Mouse (Mus musculus) ES-CJ7 (cell line): ENCODE measurements around the gene Hils1.
"Not testable (repeated sequence)": the region's sequence is repeated elsewhere in the genome, so short reads cannot be mapped to it uniquely, and the experiment has no call there.

Experiments used
- DNase-seq: peaks from one replicate; pipeline ENCODE4 v3.0.0; 2011; ENCODE audit warnings: low read depth, low spot score

The Hils1 gene

GRCm38 (mm10) chr11:94955103-94955502 is 12.3 kb upstream of the Hils1 start:
- DNase-seq = no peak

GRCm38 (mm10) chr11:94957693-94958064 is 9.7 kb upstream of the Hils1 start:
- peak; percentile 88 for DNase-seq

DNA sequence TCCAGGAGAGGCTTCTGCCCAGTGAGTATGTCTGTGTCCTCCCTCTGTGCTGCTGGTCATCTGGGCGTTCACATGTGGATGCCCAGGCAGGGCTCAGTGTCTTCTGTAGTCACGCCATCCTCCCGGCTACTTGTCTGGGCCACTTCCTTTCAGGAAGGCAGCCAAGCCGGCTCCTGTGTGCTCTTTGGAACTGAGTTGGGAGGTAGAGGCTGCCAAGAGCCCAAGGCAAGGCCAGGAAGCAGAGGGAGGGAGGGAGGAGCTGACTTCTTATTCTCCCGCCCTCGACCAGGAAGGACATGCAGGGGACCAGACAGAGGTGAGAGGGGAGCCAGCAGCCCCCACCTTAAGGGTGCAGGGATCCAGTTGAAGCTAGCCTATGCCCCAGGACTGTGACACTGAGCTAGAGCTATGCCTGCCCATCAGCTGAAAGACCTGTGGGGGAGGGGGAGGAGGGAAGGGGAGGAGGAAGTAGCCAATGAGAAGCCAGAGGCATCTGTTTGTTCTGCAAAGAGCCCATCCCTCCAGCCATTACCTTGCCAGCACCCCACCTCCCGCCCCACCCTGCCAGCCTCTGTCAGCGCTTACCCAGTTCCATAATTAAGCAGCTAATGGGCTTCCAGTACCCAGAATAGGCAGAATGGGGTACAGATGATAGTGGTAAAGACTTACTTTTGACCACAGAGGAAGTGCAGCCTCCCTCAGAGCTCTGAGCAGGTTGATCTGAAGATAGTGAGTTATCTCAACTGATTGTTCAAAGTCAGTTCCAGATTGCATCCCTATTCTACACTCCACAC is 9.1 kb upstream of the Hils1 start:
- peak; percentile 98 for DNase-seq

DNA sequence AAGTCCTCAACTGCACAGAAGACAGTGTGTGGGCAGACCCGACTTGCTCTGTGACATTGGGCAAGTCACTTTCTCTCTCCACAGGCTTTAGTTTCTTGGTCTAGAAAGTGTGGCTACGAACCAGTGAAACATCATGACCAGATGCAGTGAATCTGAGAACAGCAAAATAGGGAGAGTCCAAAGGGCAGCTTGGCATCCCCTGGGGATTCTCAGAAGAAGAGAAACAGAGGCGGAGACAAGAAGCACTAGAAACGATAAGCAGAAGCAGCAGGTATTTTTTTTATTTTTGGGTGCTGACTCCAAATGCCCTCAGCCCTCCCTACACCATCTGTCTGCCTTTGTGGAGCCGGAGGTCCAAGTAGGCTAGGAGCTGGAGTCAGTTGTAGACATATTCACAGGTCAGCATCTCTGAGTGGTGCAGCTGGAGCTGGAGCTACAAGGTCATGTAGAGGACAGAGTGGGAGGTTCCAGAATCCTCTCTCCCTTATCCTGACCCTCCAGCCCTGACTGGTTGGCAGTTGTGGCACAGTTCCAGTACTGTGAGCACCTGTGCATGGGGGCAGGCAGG is 4.8 kb upstream of the Hils1 start:
- DNase-seq = no peak

GRCm38 (mm10) chr11:94968187-94968586 is 794 bp downstream of the Hils1 start:
- DNase-seq = no peak

DNA sequence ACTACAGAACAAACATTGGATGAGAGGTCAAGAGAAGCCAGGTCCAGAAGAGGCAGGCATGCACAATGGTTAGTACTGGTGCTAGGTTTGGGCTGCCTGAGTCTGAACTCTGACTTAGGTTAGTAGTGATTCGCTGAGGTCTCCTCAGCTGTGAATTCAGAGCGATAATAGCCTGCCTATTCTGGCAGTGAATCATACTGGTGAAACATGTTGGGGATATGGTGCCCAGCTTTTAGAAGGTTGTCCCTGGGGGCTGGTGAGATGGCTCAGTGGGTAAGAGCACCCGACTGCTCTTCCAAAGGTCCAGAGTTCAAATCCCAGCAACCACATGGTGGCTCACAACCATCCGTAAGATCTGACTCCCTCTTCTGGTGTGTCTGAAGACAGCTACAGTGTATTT is 2.3 kb downstream of the Hils1 start:
- not testable (repeated sequence) for DNase-seq

- DNase-seq = peak; percentile 86
Observed at GRCm38 (mm10) chr11:94970210-94970943, 3.0 kb downstream of the Hils1 start.

DNA sequence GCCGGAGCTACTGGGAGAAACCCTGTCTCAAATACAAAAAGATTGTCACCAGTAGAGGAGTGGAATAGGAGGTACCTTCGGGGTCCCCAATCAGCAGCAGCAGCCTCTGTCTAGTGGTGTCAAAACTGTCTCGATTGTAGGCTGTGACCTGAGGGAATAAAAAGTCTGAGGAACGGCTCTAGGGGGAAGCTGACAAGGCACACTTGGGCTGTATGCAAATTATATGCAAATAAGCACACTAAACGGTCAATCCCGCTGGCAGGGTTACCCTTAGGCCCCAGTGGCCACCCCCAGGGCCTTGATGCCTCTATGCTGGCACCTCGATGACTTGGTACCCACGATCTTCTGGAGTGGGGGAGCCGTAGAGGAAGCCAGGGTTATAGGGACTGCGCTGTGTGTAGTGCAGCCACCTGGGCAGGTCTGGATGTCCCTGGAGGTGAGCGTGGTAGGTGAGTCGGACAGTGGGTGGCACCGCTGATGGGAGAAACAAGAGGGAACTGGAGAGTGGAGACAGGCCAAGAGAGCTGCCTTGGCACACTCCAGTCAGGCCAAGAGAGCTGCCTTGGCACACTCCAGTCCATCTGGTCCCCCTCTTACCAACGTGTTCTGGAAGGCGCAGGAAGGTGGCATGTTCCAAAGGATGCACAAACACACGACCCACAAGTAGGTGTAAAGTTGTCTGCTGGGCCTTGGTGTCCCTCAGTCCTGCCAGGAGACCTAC is 4.7 kb downstream of the Hils1 start:
- no peak for DNase-seq

DNA sequence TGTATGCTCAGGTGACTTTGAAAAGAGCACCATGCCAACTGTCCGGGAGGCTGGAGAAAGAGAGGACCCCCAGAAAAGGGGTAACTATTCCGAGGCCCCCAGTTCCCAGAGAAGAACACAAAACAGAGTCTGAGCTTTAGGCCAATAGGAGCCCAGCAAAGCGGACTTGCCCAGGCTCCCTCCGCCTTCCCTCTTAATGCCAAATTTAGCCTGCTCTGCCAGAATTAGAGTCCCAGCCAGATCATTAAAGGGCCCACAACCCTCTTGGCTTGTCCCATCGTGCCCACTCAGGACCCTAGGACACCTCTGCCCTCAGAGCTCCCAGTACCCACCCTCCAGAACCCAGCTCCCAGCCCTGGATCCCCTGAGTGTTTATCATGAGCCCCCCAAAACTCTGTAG is 5.5 kb downstream of the Hils1 start:
- DNase-seq = no peak

GRCm38 (mm10) chr11:94973313-94973712 is 5.9 kb downstream of the Hils1 start:
- no peak for DNase-seq

DNA sequence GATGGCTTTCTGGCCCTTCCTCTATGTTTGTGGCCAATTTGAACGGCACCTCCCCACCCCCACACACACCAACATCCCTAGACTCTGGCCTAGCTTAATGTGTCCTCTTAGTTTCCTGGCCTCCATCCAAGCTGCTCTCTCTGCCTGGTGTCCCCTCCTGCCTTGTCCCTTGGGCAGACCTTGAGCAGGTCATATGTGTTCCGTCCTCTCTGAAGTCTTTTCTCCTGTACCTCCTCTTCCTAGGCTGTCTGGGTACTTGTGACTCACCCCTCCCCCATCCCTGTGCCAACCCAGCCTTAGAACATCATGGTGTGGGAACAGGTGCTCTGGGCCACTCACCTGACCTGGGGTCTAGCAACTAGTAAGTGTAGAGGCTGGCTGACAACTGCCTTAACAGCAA is 7.6 kb downstream of the Hils1 start:
- no peak for DNase-seq

DNA sequence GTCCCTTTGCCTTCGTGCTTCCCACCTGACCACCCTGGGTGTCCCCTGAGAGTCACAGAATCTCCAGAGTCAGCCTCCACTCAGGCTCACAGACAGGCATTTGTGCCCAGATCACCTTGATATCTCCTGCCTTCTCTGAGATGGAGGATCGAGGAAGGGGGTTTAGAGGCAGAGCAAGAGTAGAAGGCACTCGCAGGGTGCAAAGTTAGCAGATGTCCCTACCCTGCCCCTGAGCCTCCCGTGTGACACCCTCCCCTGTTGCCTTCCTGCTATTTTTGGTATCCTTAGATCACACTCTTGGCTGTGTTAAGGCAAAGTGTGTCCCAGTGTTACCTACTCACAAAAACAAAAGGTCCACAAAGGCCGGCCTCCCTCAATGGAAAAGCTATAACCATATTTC is 8.8 kb downstream of the Hils1 start, which contains the start of gene Sgca:
Gene Sgca (minus strand): TSS at position 129 of the 400 bp plus-strand sequence.
- DNase-seq = no peak

GRCm38 (mm10) chr11:94978178-94978915 is 11.0 kb downstream of the Hils1 start:
- no peak for DNase-seq

GRCm38 (mm10) chr11:94978947-94979346 is 11.6 kb downstream of the Hils1 start:
- peak; percentile 96 for DNase-seq

GRCm38 (mm10) chr11:94979462-94980179 is 12.2 kb downstream of the Hils1 start:
- no peak for DNase-seq

- no peak for DNase-seq
Observed at GRCm38 (mm10) chr11:94985140-94985539, 17.7 kb downstream of the Hils1 start.

DNA sequence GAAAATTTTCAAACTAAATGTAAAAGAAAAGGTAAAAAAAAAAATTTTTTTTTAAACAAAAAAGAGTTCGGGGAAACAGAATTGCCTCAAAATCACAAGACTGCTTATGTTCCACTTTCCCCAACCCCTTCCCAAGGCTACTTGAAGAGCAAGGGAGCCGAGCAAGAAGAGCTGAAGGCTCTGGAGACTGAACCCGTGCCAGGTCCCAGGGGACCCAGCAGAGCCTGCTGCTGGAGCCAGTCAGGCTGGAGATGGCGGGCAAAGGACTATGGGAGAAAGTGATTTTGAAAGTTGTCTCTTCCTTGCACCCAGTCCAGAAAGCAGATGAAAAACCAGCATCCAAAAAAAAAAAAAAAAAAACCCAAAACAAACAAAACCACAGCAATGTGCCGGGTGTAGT is 18.4 kb downstream of the Hils1 start:
- DNase-seq = no peak

- no peak for DNase-seq
Observed at GRCm38 (mm10) chr11:94986435-94986834, 19.0 kb downstream of the Hils1 start.

GRCm38 (mm10) chr11:94987341-94987740 is 19.9 kb downstream of the Hils1 start:
- peak; percentile 85 for DNase-seq

DNA sequence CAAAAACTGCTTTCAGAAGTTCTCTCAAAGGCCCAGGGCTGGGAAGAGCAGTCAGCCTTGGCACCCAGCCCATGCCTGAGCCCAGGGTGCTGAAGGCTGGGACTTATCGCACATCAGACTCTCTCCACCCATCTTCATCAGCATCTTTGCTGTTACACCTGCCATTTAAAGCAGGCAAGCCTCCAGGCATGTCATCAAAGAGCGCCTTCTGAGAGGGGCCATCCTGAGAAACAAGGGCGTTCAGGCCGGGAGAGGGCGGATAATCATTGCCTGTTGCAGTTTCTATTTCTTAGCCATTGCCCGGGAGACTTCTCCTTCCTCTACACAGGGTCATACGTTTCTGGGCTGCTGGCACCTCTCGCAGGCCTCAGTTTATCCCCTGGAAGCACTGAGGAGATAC is 20.5 kb downstream of the Hils1 start:
- peak; percentile 58 for DNase-seq
